Mouse (Mus musculus): ENCODE data around the gene Jmjd8. TPM values are rescaled to one million over a fixed set of nuclear protein-coding genes. Genes with fewer than 3 reads are reported as not detected.

The Jmjd8 gene
- polyA plus RNA-seq, 1 experiment from 2014 or later = 60.6 TPM

GRCm38 (mm10) chr17:25876347-25876915 lies 47.8 kb downstream of the Jmjd8 start:
- Histone ChIP-seq H3K27ac (replicated peaks) (no peak overlapping the region; the same call in 1 of the 2 replicates), H3K4me3 (peak overlapping the region; percentile 79), H3K4me1 (replicated peaks) (peaks cover 37% of the 10 kb centered on the region), H3K36me3 (peaks cover 23% of the 10 kb centered on the region), H3K9ac (peak overlapping the region; percentile 92), H3K27me3 (no peaks in the 10 kb centered on the region), H3K9me3 (no peaks in the 10 kb centered on the region), H3K4me2 (peak overlapping the region; percentile 94)
- 58% methylated on average over 10 of the region's 10 CpGs for WGBS
- ATAC-seq (ENCODE audit: low read depth) = no peak

GRCm38 (mm10) chr17:25877025-25877424 lies 48.4 kb downstream of the Jmjd8 start:
- H3K9me3 ChIP-seq = no peaks in the 10 kb centered on the region
- 0 out of 2 replicates have a peak overlapping the region, but pooled peaks have one; percentile 94 for H3K4me2 ChIP-seq
- no peak overlapping the region for H3K4me3 ChIP-seq
- peak overlapping the region; percentile 31; the same call in 1 of the 2 replicates for H3K9ac ChIP-seq
- H3K4me1 ChIP-seq (replicated peaks) = peaks cover 41% of the 10 kb centered on the region
- WGBS = 89% methylated on average over 3 of the region's 3 CpGs
- peaks cover 29% of the 10 kb centered on the region for H3K36me3 ChIP-seq
- H3K27me3 ChIP-seq = no peaks in the 10 kb centered on the region
- ATAC-seq (ENCODE audit: low read depth) = no peak
- no peak overlapping the region for H3K27ac ChIP-seq (replicated peaks)

- WGBS = 93% methylated on average over 32 of the region's 32 CpGs
- H3K27ac ChIP-seq (replicated peaks) = no peak overlapping the region
- H3K4me3 ChIP-seq = no peak overlapping the region
- no peak overlapping the region for H3K4me2 ChIP-seq
- no peak for ATAC-seq (ENCODE audit: low read depth)
- no peak overlapping the region for H3K9ac ChIP-seq
- no peaks in the 10 kb centered on the region for H3K9me3 ChIP-seq
- H3K27me3 ChIP-seq = no peaks in the 10 kb centered on the region
- H3K4me1 ChIP-seq (replicated peaks) = peaks cover 41% of the 10 kb centered on the region
- H3K36me3 ChIP-seq = peaks cover 38% of the 10 kb centered on the region
Observed at GRCm38 (mm10) chr17:25877741-25878610, 49.3 kb downstream of the Jmjd8 start.

DNA sequence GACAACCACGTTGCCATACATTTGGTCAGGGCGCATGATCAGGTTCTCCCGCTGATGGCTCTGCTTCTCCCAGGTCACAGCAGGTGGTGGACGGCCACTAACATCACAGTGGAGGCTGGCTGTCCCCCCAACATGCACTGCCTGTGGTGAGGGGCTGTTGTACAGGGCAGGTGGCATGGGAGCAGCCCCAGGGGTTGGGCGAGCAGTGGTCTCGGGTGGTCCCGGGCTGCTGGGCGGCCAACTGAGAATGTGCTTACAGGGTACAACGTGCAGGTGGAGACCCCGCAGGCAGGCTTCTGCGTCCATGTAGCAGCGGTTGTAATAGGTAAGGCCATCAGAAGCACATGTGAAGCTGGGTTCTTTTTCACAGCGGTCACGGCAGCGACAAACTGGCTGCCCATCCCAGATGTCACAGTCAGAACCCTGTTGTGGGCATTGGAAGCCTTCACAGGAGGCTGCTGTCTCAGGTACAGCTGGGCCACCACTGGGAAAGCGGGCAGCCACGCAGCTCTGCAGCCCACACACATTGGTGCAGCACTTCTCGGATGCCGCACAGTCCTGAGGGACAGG lies 50.0 kb downstream of the Jmjd8 start:
- Histone ChIP-seq H3K9me3 (no peaks in the 10 kb centered on the region), H3K27me3 (no peaks in the 10 kb centered on the region), H3K9ac (no peak overlapping the region), H3K36me3 (peaks cover 46% of the 10 kb centered on the region), H3K4me3 (no peak overlapping the region), H3K27ac (replicated peaks) (no peak overlapping the region), H3K4me1 (replicated peaks) (peaks cover 41% of the 10 kb centered on the region), H3K4me2 (no peak overlapping the region)
- 87% methylated on average over 19 of the region's 19 CpGs for WGBS
- ATAC-seq (ENCODE audit: low read depth) = no peak

GRCm38 (mm10) chr17:25879261-25879660 lies 50.6 kb downstream of the Jmjd8 start:
- no peak overlapping the region for H3K4me3 ChIP-seq
- H3K36me3 ChIP-seq = peaks cover 51% of the 10 kb centered on the region
- H3K27me3 ChIP-seq = no peaks in the 10 kb centered on the region
- no peak overlapping the region for H3K4me2 ChIP-seq
- no peaks in the 10 kb centered on the region for H3K9me3 ChIP-seq
- H3K27ac ChIP-seq (replicated peaks) = no peak overlapping the region
- ATAC-seq (ENCODE audit: low read depth) = no peak
- no peak overlapping the region for H3K9ac ChIP-seq
- H3K4me1 ChIP-seq (replicated peaks) = peaks cover 35% of the 10 kb centered on the region
- WGBS = 40% methylated on average over 4 of the region's 4 CpGs

- Histone ChIP-seq H3K4me2 (no peak overlapping the region), H3K27me3 (no peaks in the 10 kb centered on the region), H3K27ac (replicated peaks) (no peak overlapping the region), H3K9ac (no peak overlapping the region), H3K4me1 (replicated peaks) (peaks cover 34% of the 10 kb centered on the region), H3K4me3 (no peak overlapping the region), H3K36me3 (peaks cover 56% of the 10 kb centered on the region), H3K9me3 (no peaks in the 10 kb centered on the region)
- 49% methylated on average over 8 of the region's 8 CpGs for WGBS
- no peak for ATAC-seq (ENCODE audit: low read depth)
Observed at GRCm38 (mm10) chr17:25879750-25880149, 51.1 kb downstream of the Jmjd8 start.

DNA sequence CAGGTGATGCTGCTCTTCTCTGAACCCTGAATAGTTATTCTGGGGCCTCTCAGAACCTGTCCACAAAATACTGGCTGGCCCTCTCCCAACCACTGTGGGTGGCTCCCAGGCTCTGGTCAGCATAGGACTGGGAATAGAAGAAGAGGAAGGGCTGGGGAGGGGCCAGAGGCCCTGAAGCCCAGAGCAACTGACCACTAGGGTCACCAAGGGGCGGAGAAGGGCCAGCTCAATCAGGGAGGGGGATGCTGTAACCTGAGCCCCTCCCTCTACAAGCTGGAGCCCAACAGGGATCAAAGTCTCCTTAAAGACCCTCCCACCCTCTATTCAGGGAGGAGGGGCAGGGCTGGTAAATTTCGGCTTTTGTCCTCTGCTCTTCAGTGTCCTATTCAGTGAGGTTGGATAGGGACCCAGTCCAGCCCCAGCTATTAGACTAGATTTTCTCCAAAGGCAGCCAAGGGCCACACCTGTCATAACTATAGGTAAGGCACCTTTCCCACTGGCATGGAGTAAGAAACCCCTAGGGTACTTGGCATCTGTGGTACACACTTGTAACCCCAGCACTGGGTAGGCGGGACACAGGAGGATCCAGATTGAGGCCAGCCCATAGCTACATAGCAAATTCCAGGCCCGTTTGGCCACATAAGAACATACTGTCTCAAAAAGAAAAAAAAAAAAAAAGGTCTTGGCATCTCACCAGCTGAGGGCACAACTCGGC lies 51.7 kb downstream of the Jmjd8 start, which contains the start of gene Wfikkn1:
Gene Wfikkn1 (minus strand): TSS at position 663 of the 715 bp plus-strand sequence.
- no peak for ATAC-seq (ENCODE audit: low read depth)
- Histone ChIP-seq H3K27ac (replicated peaks) (peak within 1 kb of the TSS; percentile 59), H3K27me3 (no peaks in the 10 kb centered on the region), H3K9ac (peak within 1 kb of the TSS; percentile 5; the same call in 1 of the 2 replicates), H3K4me1 (replicated peaks) (peaks cover 34% of the 10 kb centered on the region), H3K4me2 (no peak within 1 kb of the TSS), H3K36me3 (peaks cover 60% of the 10 kb centered on the region), H3K4me3 (no peak within 1 kb of the TSS), H3K9me3 (no peaks in the 10 kb centered on the region)
- 22% methylated on average over 5 of the region's 5 CpGs for WGBS

GRCm38 (mm10) chr17:25880913-25881641 lies 52.4 kb downstream of the Jmjd8 start:
- Histone ChIP-seq H3K36me3 (peaks cover 60% of the 10 kb centered on the region), H3K4me3 (no peak overlapping the region), H3K4me1 (replicated peaks) (peaks cover 30% of the 10 kb centered on the region), H3K9me3 (no peaks in the 10 kb centered on the region), H3K27me3 (no peaks in the 10 kb centered on the region), H3K9ac (0 out of 2 replicates have a peak overlapping the region, but pooled peaks have one; percentile 2), H3K27ac (replicated peaks) (peak overlapping the region; percentile 59; the same call in 1 of the 2 replicates), H3K4me2 (no peak overlapping the region)
- no peak for ATAC-seq (ENCODE audit: low read depth)
- WGBS = 7% methylated on average over 5 of the region's 5 CpGs

Small RNA genes within 50 kb of the gene (microRNA-seq; reads per million reads assigned to microRNA genes)
- gene Mir3082 = 0.44 reads per million
- gene Mir6966 = not detected

Other genes with a start within 250 kb of the Jmjd8 start
- 24.9 and 26.2 TPM in 2 replicates for gene Lmf1, start 249.8 kb upstream of the Jmjd8 start, polyA plus RNA-seq (2015; fragmentation: Nextera tagmentation; extraction: Ambion mirVana)
- 2.1 and 2.8 TPM in 2 replicates for gene Gng13, start 111.7 kb upstream of the Jmjd8 start, polyA plus RNA-seq (2015; fragmentation: Nextera tagmentation; extraction: Ambion mirVana)
- 7.3 and 9.1 TPM in 2 replicates for gene Chtf18, start 101.4 kb upstream of the Jmjd8 start, polyA plus RNA-seq (2015; fragmentation: Nextera tagmentation; extraction: Ambion mirVana)
- gene Rpusd1, start 101.2 kb upstream of the Jmjd8 start, polyA plus RNA-seq (2015; fragmentation: Nextera tagmentation; extraction: Ambion mirVana) = 20.4 and 24.4 TPM in 2 replicates
- not detected in 2 replicates for gene Mslnl, start 92.8 kb upstream of the Jmjd8 start, polyA plus RNA-seq (2015; fragmentation: Nextera tagmentation; extraction: Ambion mirVana)
- 0.29 and 0.54 TPM in 2 replicates for gene Msln, start 74.5 kb upstream of the Jmjd8 start, polyA plus RNA-seq (2015; fragmentation: Nextera tagmentation; extraction: Ambion mirVana)
- 26.4 and 26.6 TPM in 2 replicates for gene Narfl, start 55.1 kb upstream of the Jmjd8 start, polyA plus RNA-seq (2015; fragmentation: Nextera tagmentation; extraction: Ambion mirVana)
- gene Haghl, start 43.2 kb upstream of the Jmjd8 start, polyA plus RNA-seq (2015; fragmentation: Nextera tagmentation; extraction: Ambion mirVana) = 101 and 107 TPM in 2 replicates
- 0.33 and 0.39 TPM in 2 replicates for gene Ccdc78, start 42.3 kb upstream of the Jmjd8 start, polyA plus RNA-seq (2015; fragmentation: Nextera tagmentation; extraction: Ambion mirVana)
- gene Fam173a, start 36.0 kb upstream of the Jmjd8 start, polyA plus RNA-seq (2015; fragmentation: Nextera tagmentation; extraction: Ambion mirVana) = 70.5 and 73.6 TPM in 2 replicates
- gene AC134908.4, start 33.2 kb upstream of the Jmjd8 start, polyA plus RNA-seq (2015; fragmentation: Nextera tagmentation; extraction: Ambion mirVana) = 0.66 and 1.9 TPM in 2 replicates
- 46.7 and 58.7 TPM in 2 replicates for gene Metrn, start 31.7 kb upstream of the Jmjd8 start, polyA plus RNA-seq (2015; fragmentation: Nextera tagmentation; extraction: Ambion mirVana)
- 27.7 and 31.8 TPM in 2 replicates for gene Fbxl16, start 19.8 kb upstream of the Jmjd8 start, polyA plus RNA-seq (2015; fragmentation: Nextera tagmentation; extraction: Ambion mirVana)
- 27.0 and 28.3 TPM in 2 replicates for gene Wdr24, start 5.2 kb upstream of the Jmjd8 start, polyA plus RNA-seq (2015; fragmentation: Nextera tagmentation; extraction: Ambion mirVana)
- 284 and 316 TPM in 2 replicates for gene Stub1, start 4.5 kb downstream of the Jmjd8 start, polyA plus RNA-seq (2015; fragmentation: Nextera tagmentation; extraction: Ambion mirVana)
- 18.9 and 21.1 TPM in 2 replicates for gene Rhbdl1, start 8.4 kb downstream of the Jmjd8 start, polyA plus RNA-seq (2015; fragmentation: Nextera tagmentation; extraction: Ambion mirVana)
- gene Gm20683, start 12.9 kb downstream of the Jmjd8 start, polyA plus RNA-seq (2015; fragmentation: Nextera tagmentation; extraction: Ambion mirVana) = 6.9 and 7.5 TPM in 2 replicates
- 15.4 and 18.3 TPM in 2 replicates for gene Rhot2, start 16.0 kb downstream of the Jmjd8 start, polyA plus RNA-seq (2015; fragmentation: Nextera tagmentation; extraction: Ambion mirVana)
- 14.1 and 15.6 TPM in 2 replicates for gene Wdr90, start 32.6 kb downstream of the Jmjd8 start, polyA plus RNA-seq (2015; fragmentation: Nextera tagmentation; extraction: Ambion mirVana)
- gene Mcrip2, start 39.9 kb downstream of the Jmjd8 start, polyA plus RNA-seq (2015; fragmentation: Nextera tagmentation; extraction: Ambion mirVana) = 10.8 and 14.2 TPM in 2 replicates
- 56.8 and 65.5 TPM in 2 replicates for gene Mettl26, start 46.2 kb downstream of the Jmjd8 start, polyA plus RNA-seq (2015; fragmentation: Nextera tagmentation; extraction: Ambion mirVana)
- gene Wfikkn1, start 52.0 kb downstream of the Jmjd8 start, polyA plus RNA-seq (2015; fragmentation: Nextera tagmentation; extraction: Ambion mirVana) = 0.53 and 0.79 TPM in 2 replicates
- gene Rab40c, start 90.9 kb downstream of the Jmjd8 start, polyA plus RNA-seq (2015; fragmentation: Nextera tagmentation; extraction: Ambion mirVana) = 50.7 and 51.5 TPM in 2 replicates
- gene Pigq, start 116.1 kb downstream of the Jmjd8 start, polyA plus RNA-seq (2015; fragmentation: Nextera tagmentation; extraction: Ambion mirVana) = 56.1 and 62.3 TPM in 2 replicates
- gene Nhlrc4, start 116.1 kb downstream of the Jmjd8 start, polyA plus RNA-seq (2015; fragmentation: Nextera tagmentation; extraction: Ambion mirVana) = not detected in 2 replicates
- 0.22 and 0.34 TPM in 2 replicates for gene A930017K11Rik, start 123.7 kb downstream of the Jmjd8 start, polyA plus RNA-seq (2015; fragmentation: Nextera tagmentation; extraction: Ambion mirVana)
- gene Capn15, start 156.9 kb downstream of the Jmjd8 start, polyA plus RNA-seq (2015; fragmentation: Nextera tagmentation; extraction: Ambion mirVana) = 16.7 and 20.5 TPM in 2 replicates
- gene Rab11fip3, start 240.7 kb downstream of the Jmjd8 start, polyA plus RNA-seq (2015; fragmentation: Nextera tagmentation; extraction: Ambion mirVana) = 25.9 and 28.3 TPM in 2 replicates